Mouse (Mus musculus) kidney, postnatal 4 days (tissue): ENCODE measurements at regions not wholly inside any gene's neighbourhood (a gene's known extent, or its start where the extent isn't known, plus 50 kb on each side); places are given as distances from the start of the nearest gene placed in this dataset.

Experiments
- DNase-seq, 2 experiments: peaks; one replicate each; pipeline ENCODE4 v3.0.0; 2021; ENCODE audit warnings: mixed read lengths in 2 of 2

DNA sequence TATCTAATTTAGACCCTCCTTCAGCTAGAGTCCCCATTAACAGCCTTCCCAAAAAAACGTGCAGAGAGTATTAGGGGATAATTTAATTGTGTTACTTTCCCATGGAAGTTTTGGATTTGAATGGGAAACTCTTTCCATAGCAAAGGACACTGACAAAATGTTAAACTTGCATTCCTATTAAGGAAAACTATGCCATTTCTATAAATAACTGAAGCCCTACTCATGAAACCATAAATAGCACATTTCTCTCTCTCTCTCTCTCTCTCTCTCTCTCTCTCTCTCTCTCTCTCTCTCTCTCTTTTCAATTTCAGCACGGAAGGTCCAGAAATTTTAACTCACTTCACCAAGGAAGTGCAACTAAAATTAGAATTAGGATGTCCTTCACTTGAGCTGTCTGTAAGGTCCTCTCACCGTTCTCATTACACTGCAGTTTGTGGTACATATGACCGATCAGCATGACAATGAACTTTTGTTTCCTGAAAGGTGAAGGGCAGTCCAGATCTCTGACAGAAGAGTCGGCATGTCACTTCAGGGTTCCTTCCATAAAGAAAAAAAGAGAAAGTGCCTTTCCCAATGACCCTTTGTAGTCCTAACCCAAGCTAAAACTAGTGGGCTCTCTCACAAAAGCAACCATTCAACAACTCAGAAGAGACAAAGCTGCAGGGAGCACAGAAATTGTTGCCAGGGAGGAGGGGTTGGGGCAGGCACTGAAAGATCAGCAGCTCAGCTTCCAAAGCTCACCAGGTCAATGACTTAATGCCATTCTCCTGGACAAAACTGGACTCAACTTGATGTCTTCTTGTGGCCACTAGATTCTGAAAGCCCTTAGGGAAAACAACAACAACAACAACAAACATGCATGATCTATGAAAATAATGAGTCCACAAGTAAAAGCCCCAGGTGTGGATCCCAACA lies 696.9 kb downstream of the Diaph3 start:
- DNase-seq: no peak

DNA sequence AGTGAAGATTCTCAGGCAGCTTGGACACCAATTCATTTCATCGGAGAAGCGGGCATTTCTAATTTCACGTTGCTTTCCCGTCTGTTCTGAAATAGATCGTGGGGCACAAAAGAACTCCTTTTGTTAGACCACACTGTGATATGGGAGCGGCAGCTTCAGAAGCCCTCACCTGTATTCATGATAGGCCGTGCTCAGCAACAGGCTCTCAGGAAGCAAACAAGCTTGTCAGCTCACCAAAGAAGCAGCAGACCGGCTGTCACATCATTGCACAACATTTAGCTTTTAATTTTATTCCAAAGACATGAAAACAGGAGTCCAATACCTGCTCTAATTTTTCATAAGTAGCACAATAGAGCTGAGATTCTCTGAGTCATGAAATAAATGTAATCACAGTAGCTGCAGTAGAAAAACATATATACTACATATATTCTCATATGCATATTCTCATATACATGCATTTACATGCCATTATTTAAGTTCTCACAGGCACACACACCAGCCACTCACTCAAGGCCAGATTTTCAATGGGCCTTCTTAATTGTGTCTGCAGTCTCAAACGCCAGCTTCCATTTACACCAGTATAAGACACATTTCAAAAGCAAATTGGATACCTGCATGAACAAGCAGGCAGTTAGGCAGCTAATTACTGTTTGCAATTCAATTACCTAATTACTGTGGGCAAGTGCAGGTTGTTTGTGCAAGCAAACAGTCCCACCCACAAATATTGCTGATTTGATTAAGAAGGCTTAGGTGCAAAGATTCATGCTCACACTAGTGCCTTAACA lies 698.9 kb downstream of the Diaph3 start:
- no peak for DNase-seq

DNA sequence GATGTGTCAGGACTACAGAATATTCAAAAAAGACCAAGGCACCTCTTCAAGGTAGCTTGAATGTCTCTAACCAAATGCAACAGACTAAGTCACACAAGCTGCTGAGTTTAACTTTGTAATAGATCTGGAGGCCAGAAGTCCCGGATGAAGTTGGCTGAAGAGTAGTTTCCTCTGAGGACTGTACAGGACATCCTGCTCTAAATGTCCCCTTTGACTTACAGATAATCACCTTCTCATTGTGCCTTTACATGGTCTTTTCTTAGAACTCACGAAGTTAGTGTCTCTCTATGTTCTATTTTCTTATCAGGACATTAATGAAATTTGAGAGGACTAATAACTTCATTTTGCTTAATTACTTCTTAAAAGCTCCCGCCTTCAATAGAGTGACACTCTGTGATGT lies 703.7 kb downstream of the Diaph3 start:
- DNase-seq: no peak

DNA sequence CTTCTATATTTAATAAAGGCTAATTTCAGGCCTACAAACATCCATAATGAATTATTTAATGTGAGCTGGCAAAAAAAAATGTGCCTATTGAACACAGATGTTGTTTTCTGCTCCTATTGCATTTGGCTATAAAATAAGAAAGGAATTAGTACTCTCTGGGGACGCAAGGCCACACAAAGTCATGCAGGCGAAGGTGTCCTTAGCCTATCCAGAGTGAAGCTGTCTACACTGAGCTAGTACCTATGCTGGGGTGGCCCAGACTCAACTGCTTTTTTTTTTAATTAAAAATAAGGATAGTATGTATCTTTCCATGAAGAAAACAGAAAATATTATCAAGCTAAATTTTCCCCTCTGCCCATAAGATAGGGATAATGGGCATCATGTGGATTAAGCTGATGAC lies 705.7 kb downstream of the Diaph3 start:
- DNase-seq: no peak

DNA sequence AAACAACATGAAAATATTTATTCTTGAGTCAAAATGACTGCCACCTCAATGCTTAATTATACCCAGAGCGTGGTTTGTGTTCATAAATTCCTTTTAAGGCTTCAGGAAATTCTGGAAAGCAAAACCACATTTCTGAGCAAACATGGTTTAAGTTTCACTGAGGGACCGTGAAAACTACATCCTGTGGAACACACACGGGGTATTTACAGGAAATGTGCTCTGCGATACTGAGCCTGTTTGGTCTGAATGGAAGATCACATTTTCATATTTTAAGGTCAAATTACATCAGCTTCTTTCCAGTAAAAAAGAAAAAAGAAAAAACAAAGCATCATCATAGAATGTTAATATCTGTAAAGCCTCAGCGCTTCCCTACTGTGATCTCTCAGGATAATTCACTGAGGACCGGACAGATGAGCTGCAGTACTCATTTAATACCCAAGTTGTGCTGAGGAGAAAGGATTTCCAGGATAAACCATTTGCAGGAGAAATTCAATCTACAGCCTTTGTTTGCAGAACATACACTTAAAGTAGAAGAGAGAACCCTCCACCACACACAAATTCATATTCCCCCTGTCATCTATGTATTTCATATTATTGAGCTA lies 709.7 kb downstream of the Diaph3 start:
- no peak for DNase-seq

DNA sequence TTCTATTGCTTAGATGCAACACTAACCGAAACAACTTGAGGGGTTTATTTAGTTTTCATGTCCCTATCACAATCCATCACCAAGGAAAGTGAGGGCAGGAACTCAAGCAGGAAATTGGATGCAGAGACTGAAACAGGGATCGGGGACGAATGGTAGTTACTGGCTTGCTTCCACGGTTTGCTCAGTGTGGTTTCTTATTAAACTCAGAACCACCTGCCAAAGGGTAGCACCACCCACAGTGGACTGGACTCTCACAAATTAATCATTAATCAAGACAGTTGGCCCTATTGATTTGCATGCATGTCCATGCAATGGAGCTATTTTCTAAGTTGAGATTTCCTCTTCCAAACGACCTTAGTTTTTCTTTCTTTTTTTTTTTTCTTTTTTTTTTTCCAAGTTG lies 719.2 kb downstream of the Diaph3 start:
- peak in 1 of 2 experiments; percentile 5 for DNase-seq

DNA sequence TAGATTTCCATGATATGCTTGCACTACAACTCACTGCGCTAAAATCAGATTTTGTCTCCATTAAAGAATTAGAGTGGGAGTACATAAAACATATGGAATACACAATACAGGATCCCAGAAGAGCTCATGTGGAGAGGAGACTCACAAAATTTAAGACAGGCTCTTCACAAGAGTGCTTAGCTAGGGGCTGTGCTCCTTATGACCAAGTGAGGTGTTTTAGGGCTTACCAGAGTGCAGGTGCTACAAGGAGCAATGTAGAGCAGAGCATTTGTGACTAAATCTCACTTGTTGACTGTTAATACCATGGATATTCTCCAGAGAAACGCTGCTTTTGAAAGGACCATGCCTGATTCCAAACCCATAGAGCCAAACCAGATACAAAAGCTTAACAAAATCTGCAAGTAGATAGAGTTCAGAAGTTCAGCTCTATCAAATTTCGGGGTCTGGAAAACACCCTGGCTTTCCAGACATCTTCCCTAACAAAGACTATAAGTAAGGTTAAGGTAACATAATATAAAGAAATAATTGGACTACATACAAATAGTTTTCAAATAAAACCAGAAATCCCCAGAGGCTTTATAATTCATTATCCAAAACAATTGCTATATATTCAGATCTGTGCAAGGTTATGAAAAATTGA lies 721.0 kb downstream of the Diaph3 start:
- DNase-seq: no peak

DNA sequence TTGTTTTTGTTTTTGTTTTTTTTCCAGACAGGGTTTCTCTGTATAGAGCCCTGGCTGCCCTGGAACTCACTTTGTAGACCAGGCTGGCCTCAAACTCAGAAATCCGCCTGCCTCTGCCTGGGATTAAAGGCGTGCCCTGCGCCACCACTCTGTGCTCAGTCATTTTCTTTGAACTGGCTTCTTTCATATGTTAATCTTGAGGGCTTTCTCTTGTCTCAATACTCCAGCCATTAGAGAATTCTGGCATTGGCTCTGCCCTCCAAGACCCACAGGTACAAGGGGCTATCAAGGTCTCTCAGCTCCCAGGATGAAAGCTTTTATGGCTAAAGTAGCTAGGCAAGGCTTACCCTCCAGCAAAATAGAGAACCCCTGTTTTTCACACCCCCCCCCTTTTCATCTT lies 744.2 kb downstream of the Diaph3 start:
- DNase-seq: no peak

DNA sequence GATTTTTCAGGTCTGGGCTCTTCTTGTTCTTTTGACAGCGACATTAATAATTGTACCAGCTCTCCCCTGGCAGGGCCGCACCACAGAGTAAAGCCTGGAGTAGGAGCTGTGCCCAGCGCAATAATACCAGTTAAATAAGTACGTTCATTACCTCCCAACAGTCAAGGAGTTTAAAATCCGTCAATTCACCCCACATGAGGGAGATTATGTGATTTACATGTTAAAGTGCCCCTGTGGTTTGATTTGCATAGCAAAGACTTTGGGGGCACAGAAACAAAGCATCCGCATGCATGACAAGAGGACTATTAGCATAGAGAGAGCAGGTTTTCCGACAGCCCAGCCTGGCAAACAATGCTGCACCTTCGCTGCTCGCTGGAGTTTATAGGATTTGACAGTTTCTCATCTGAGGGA lies 745.1 kb downstream of the Diaph3 start:
- DNase-seq: no peak

DNA sequence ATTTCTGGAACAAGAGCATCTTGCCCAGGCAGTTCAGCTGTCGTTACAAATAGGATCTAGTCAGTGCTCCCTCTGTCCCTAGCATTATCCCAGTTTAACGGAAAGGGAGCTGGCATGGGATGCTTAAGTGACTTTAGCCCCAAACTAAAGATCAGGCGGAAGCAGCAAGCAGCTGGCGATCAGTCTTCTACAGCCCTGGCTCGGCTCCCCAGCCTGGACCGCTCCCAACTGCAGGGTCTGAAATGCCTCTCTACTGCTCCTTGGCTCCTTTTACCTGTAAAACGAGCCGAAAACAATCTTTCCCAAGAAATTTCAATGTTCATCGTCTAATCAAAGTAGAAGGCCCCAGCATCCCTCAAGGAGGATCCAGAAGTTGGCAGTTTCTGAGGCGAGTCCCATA lies 745.5 kb downstream of the Diaph3 start:
- DNase-seq: no peak

DNA sequence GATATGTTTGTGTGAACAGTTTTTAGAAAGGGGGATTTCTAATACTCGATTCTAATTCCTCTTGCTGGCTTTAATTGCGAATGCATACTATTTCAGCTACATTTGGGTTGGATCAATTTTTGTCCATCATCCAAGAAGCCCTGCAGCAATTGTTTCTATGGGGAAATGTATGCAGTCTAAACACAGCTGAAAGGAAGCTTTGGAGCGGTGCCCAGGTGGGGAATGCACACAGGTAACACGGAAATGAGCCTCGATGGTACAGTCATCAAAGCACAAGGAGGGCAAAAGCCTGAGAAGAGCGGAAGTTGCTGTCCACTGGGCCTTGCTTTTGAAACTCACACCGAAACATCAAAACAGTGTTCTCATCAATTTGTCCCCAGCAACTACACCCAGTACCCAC lies 746.0 kb downstream of the Diaph3 start:
- no peak for DNase-seq

DNA sequence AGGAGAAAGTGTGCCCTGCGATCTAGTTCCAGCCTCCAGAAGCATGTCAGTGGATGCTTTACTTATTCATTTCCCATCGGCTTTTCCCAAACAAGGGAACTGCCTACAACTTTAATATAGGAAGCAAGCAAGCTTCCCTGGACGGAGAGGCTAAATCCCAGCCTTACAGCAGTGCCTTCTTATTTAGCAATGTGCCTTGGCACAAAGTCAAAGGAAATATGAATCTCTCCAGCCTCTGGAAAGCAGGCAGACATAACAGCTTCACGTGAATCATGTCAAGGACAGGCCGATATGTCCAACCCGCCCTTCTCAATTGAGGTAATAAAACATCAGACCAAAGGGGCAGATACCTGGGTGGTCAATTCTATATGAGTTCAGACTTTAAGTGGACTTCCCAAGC lies 755.9 kb downstream of the Diaph3 start:
- DNase-seq: no peak

DNA sequence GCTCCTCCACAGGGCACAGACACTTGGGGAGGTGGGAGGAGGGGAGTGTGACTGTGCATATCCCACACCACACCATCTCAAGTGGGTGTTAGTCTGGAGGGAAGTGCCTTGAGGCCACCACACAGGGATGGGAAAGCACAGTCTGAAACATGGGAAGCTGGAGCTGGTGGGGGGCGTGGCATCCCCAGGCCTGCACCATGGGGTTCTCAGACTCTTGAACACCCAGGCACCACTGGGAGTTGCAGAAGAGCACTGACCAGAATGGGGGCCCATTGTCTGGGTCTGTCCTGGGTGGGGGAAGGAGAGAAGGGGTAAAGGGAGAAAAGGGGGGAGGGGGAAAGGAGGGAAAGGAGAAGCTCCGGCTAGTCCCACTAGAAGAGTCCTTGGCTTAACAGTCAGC lies 776.0 kb downstream of the Diaph3 start:
- no peak for DNase-seq

DNA sequence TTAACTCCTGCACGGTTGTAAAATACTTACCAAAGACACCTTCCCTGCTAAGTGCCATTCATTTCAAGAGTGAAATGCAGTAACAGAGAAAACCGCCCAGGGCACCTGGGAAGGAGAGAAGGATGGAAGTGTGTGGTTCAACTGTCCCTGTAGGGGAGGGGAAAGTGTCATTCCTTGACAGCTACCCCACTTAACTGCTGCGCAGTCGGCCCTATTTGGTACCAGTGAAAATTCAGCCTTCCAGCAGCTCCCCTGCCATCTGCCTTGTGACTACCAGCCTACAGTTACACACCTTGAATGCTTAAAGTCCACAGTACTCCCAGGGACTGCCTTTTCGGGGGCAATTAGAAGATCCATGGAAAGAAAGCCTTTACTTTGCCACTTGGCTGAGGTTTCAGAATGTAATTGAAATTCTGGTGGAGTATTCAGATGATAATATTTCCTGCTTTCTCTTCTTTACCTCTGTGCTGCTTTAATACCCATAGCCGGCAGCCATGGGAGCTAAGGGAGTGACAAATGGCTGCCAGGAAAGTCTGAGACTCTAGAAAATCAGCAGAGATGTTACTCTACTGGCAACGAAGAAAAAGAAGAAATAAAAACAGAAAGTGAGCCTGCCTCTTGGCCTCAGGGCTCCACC lies 780.5 kb downstream of the Diaph3 start:
- no peak for DNase-seq

DNA sequence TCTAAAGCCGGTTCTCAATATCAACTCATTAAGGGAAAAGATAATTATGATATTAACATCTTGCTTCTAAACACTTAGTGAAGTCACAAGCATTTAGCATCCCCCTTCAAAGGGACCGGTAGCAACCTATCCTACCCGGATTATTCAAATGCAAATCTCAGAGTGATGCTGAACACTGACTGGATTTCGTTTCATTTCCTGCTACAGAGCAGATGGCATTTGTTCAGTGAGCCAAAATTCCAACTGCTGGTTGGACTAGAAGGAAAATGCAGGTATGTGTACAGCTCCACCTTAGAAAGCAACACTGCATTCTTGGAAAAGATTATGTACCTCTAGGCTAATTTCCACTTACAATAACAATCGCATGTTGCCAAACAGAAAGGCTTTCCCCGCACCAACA lies 782.5 kb downstream of the Diaph3 start:
- DNase-seq: no peak

DNA sequence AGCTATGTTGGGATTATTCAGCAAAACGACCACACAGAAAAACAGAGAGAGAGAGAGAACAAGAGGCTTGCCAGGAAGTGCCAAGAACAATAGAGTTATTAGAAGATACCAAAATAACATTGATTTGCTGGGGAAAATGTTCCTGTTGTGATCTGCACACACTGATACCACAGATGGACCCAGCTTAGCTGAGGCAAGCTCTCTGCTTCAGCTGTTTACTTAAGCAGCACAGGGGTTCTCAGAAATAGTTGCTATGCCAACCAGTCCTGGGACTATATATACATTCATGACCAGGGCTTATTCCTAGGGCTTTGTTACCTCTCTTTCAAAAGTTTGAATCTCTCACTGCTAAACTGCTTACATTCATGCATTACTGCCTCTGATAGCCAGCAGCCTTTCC lies 790.5 kb downstream of the Diaph3 start:
- DNase-seq: no peak

DNA sequence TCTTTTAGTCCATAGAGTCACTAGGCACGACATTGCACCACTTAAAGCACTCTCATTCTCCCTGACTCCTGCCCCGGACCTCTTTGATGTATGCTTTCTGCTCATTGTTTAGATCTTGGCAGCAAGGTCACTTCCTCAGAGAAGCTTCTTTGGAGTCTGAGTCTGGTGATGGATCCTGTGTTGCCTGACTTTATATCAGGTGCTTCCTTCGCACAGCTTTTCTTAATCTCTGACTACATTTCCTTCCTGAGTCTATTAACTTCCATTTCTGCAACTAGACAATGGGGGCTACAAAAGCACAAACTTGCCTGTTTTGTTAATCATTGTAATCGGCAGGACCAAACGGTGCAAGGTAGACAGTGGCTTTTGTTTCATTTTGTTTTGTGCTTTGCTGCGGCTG lies 802.0 kb downstream of the Diaph3 start:
- no peak for DNase-seq

DNA sequence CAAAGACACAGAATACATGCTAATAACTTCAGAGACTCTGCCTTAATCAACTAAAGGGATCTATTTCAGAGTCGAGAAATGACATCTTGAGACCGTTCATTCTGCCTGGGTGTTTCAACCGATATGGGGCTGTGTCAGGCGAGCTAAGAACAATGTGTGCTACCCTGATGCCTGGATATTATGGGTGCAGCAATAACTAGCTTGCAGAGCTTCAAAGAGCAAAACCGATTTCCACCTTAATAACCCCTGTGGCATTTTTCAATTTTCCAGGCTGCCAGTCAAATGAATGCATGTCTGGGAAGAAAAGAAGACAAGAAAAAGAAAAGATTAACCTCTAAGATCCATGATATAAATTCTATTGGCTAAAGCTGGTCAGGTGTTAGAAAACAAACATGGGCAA lies 804.0 kb downstream of the Diaph3 start:
- no peak for DNase-seq

DNA sequence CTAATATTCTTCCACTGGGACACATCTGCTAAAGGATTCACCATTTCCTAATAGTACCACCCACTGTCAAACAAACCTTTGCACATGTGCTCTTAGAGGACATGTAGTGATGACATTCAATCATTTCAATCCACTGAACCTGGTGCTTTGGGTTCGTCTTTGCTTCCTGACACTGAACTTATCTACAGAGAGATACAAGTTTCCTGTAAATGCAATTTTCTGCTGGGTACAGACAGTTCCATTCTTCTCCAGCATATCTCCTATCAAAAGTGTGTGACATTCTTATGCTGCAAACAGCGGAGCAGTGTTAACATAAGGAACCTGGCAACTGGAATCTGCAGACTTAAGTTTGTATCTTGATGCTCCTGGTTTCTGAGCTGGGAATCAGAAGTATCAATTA lies 805.8 kb downstream of the Diaph3 start:
- no peak for DNase-seq

DNA sequence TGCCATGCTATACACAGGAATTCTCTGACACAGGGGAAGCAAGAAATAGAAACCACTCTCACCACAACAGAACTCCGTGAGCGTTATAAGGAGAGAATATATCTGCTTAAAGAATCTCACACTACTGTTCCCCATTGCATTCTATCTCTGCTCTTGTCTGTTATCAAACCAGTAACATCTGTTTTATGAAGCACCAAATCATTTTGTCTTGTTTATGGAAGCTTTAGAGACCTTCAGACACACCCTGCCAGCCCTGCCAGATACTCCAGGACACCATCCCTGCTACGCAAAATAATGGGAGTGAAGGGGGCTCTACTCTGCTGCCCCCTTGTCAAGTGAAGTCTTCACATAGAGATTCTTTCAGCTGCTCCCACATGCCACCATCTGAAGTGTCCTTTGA lies 811.9 kb downstream of the Diaph3 start:
- no peak for DNase-seq

DNA sequence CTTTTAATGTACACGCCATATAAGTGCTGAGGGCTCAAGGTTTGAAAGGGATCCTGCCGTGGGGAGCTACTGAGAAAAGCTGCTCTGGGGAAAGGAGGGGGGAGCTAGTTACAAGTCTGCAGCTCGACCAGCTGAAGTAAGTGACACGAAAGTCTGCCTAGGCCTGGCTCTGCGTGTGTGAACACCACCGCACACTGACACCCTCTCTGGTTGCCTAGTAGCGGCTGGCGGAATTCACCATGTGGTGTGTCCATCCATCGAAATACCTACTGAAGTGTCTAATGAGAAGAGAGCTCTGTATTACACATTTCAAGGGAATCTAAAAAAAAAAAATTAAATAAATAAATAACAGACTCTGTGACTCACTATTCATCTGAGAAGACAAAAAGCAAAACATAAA lies 813.4 kb downstream of the Diaph3 start:
- DNase-seq: no peak

DNA sequence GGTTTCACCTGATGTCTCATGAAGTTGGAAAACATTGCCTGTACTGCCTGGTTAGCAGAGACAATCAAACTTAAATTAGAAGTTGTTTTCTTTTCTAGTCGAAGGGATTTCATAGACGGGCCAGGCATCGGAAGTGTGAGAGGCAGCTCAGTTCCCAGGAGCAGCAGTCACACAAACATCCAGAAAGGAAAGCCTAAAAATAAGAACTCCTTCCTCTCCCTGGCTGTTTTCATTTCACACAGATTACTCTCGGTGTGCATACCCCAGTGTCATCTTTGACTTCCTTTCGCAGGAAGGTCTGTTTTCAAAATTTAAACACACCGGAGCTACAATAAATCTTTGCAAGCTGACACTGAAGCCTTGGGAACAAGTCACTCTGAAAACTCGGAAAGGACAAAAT lies 818.7 kb downstream of the Diaph3 start:
- DNase-seq: peak in 1 of 2 experiments; percentile 26

DNA sequence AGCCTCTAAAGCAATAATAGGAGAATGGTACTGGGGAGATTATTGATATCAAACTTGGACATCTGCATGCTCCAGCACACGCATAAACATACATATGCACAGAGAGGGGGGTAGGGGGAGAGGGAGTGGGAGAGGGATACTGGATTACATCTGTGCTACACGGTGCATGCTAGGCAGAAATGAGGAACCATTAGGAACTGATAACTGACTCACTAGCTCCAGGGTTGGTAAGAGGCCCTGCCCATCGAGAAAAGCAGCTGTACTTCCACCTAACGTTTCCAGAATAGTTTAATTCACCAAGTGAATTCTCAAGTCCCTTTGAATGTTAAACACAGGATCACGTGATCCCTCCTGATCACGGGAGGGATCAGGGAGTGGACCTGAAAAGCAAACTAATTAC lies 825.1 kb downstream of the Diaph3 start:
- DNase-seq: no peak
